Mouse (Mus musculus): ENCODE data around the gene AC131692.1. TPM values are rescaled to one million over a fixed set of nuclear protein-coding genes. Genes with fewer than 3 reads are reported as not detected.

AC131692.1 gene
- polyA plus RNA-seq, 1 experiment from 2014 or later = not detected

DNA sequence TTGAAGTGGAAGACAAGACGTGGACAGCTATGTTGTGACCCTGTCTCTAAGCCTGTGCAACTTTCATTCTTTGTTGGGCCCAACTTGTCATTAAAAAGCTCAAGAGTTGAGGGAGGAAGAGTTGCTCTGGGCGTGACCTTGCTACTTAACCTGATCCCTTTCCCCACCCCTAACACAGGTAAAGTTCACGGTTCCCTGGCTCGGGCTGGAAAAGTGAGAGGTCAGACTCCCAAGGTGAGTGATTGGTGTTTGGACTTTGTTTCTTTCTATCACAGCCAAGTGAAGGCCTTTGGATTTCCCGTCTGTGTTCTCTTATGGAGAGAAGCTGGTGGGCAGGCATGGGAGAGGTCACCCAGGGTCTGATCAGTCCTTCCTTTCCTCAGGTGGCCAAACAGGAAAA is 35.3 kb upstream of the AC131692.1 start:
- TF ChIP-seq CTCF (IDR thresholded peaks at IDR 0.05; ENCODE audit: low read depth) = no peak
- no peak for ATAC-seq (replicated peaks; ENCODE audit: low FRiP score, low read depth)

DNA sequence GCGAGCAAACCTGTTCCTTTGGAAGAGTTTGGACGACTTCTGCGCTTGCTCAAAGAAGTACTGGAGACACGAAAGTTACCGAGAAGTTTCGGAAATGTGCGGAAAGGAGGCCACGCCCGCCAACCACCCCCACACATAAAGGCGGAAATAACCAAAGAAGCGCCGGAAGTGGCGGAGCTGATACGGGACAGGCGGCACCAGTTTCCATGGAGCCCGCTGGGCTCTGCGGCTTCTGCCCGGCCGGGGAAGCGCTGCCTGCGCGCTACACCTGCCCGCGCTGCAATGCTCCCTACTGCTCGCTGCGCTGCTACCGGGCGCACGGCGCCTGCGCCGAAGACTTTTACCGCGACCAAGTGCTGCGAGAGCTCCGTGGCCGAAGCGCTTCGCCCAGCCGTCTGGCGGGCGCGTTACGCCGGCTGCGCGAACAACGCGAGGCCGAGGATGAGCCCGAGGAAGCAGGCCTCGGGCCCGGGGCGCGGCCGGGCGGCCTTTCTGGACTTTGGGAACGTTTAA is 33.1 kb upstream of the AC131692.1 start, which contains the start of gene Znhit2:
Gene Znhit2 (plus strand): TSS at position 172 of the 513 bp plus-strand sequence.
- WGBS = under 1% methylated on average over 57 of the region's 58 CpGs
- Histone ChIP-seq H3K27ac (peak within 1 kb of the TSS; percentile 98), H3K9ac (ENCODE audit: low read depth, low read length) (peak within 1 kb of the TSS; percentile 86), H3K4me1 (replicated peaks; ENCODE audit: insufficient read depth, low read length) (peaks cover 17% of the 10 kb centered on the region), H3K9me3 (replicated peaks; ENCODE audit: low read length) (no peaks in the 10 kb centered on the region), H3K27me3 (ENCODE audit: insufficient read depth, low read length) (no peaks in the 10 kb centered on the region), H3K36me3 (ENCODE audit: insufficient read depth, low read length) (no peaks in the 10 kb centered on the region; the same call in 1 of the 2 replicates), H3K4me3 (replicated peaks; ENCODE audit: low read depth, low read length) (peak within 1 kb of the TSS; percentile 94), H3K4me2 (ENCODE audit: low read length) (peak within 1 kb of the TSS; percentile 100)
- no peak for TF ChIP-seq CTCF (IDR thresholded peaks at IDR 0.05; ENCODE audit: low read depth)
- ATAC-seq (replicated peaks; ENCODE audit: low FRiP score, low read depth) (peak; percentile 58), DNase-seq (ENCODE audit: low spot score) (peak; percentile 98)

More for the DNA sequence above, 35.3 kb upstream of the AC131692.1 start:
- Histone ChIP-seq H3K9ac (ENCODE audit: low read depth, low read length) (peak overlapping the region; percentile 92; the same call in 1 of the 2 replicates), H3K4me3 (replicated peaks; ENCODE audit: low read depth, low read length) (peak overlapping the region; percentile 92), H3K4me1 (replicated peaks; ENCODE audit: insufficient read depth, low read length) (peaks cover 17% of the 10 kb centered on the region), H3K36me3 (ENCODE audit: insufficient read depth, low read length) (peaks cover 13% of the 10 kb centered on the region), H3K9me3 (replicated peaks; ENCODE audit: low read length) (no peaks in the 10 kb centered on the region), H3K27ac (peak overlapping the region; percentile 55), H3K27me3 (ENCODE audit: insufficient read depth, low read length) (no peaks in the 10 kb centered on the region), H3K4me2 (ENCODE audit: low read length) (peak overlapping the region; percentile 81)
- WGBS = 79% methylated on average over 5 of the region's 5 CpGs
- no peak for DNase-seq (ENCODE audit: low spot score)

- no peaks in the 10 kb centered on the region for H3K9me3 ChIP-seq (replicated peaks; ENCODE audit: low read length)
- peak; percentile 58 for DNase-seq (ENCODE audit: low spot score)
- peak overlapping the region; percentile 100 for H3K4me2 ChIP-seq (ENCODE audit: low read length)
- no peaks in the 10 kb centered on the region for H3K27me3 ChIP-seq (ENCODE audit: insufficient read depth, low read length)
- no peaks in the 10 kb centered on the region; the same call in 1 of the 2 replicates for H3K36me3 ChIP-seq (ENCODE audit: insufficient read depth, low read length)
- peak overlapping the region; percentile 98 for H3K27ac ChIP-seq
- H3K4me3 ChIP-seq (replicated peaks; ENCODE audit: low read depth, low read length) = peak overlapping the region; percentile 94
- H3K4me1 ChIP-seq (replicated peaks; ENCODE audit: insufficient read depth, low read length) = peaks cover 18% of the 10 kb centered on the region
- peak; percentile 18; the same call in 1 of the 2 replicates for ATAC-seq (replicated peaks; ENCODE audit: low FRiP score, low read depth)
- peak overlapping the region; percentile 86 for H3K9ac ChIP-seq (ENCODE audit: low read depth, low read length)
- WGBS = under 1% methylated on average over 44 of the region's 44 CpGs
- no peak for TF ChIP-seq CTCF (IDR thresholded peaks at IDR 0.05; ENCODE audit: low read depth)
These were observed 32.4 kb upstream of the AC131692.1 start for GRCm38 (mm10) chr19:6061641-6062302.

- no peak for TF ChIP-seq CTCF (IDR thresholded peaks at IDR 0.05; ENCODE audit: low read depth)
- DNase-seq (ENCODE audit: low spot score) (no peak), ATAC-seq (replicated peaks; ENCODE audit: low FRiP score, low read depth) (no peak)
- H3K4me1 ChIP-seq (replicated peaks; ENCODE audit: insufficient read depth, low read length) = peaks cover 20% of the 10 kb centered on the region
- H3K27me3 ChIP-seq (ENCODE audit: insufficient read depth, low read length) = no peaks in the 10 kb centered on the region
- H3K4me3 ChIP-seq (replicated peaks; ENCODE audit: low read depth, low read length) = peak overlapping the region; percentile 94
- no peaks in the 10 kb centered on the region for H3K9me3 ChIP-seq (replicated peaks; ENCODE audit: low read length)
- H3K27ac ChIP-seq = peak overlapping the region; percentile 98
- peak overlapping the region; percentile 86 for H3K9ac ChIP-seq (ENCODE audit: low read depth, low read length)
- H3K4me2 ChIP-seq (ENCODE audit: low read length) = peak overlapping the region; percentile 100
- no peaks in the 10 kb centered on the region; the same call in 1 of the 2 replicates for H3K36me3 ChIP-seq (ENCODE audit: insufficient read depth, low read length)
- 45% methylated on average over 5 of the region's 5 CpGs for WGBS
These were observed 31.8 kb upstream of the AC131692.1 start for GRCm38 (mm10) chr19:6062418-6062817.

DNA sequence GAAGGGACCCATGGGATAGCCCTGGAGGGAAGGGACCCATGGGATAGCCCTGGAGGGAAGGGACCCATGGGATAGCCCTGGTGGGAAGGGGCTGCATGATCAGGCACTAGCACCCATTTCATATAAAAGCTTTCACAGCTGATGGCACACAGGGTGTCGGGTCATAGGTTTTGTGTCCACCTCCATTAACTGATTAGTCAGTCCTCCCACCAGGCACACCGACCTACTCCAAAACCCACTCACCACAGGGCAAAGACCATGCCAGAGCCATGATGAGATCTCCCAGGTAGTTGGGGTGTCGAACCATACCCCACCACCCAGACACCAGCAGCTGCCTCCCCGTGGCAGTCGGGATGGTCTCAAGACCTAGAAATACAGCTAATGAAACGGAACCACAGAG is 31.1 kb upstream of the AC131692.1 start:
- Histone ChIP-seq H3K9ac (ENCODE audit: low read depth, low read length) (peak overlapping the region; percentile 86; the same call in 1 of the 2 replicates), H3K4me1 (replicated peaks; ENCODE audit: insufficient read depth, low read length) (peaks cover 22% of the 10 kb centered on the region), H3K4me2 (ENCODE audit: low read length) (no peak overlapping the region), H3K36me3 (ENCODE audit: insufficient read depth, low read length) (no peaks in the 10 kb centered on the region; the same call in 1 of the 2 replicates), H3K27me3 (ENCODE audit: insufficient read depth, low read length) (no peaks in the 10 kb centered on the region), H3K9me3 (replicated peaks; ENCODE audit: low read length) (no peaks in the 10 kb centered on the region), H3K4me3 (replicated peaks; ENCODE audit: low read depth, low read length) (no peak overlapping the region), H3K27ac (no peak overlapping the region)
- 89% methylated on average over 6 of the region's 6 CpGs for WGBS
- DNase-seq (ENCODE audit: low spot score) = no peak
- ATAC-seq (replicated peaks; ENCODE audit: low FRiP score, low read depth) = no peak
- TF ChIP-seq CTCF (IDR thresholded peaks at IDR 0.05; ENCODE audit: low read depth) = no peak

DNA sequence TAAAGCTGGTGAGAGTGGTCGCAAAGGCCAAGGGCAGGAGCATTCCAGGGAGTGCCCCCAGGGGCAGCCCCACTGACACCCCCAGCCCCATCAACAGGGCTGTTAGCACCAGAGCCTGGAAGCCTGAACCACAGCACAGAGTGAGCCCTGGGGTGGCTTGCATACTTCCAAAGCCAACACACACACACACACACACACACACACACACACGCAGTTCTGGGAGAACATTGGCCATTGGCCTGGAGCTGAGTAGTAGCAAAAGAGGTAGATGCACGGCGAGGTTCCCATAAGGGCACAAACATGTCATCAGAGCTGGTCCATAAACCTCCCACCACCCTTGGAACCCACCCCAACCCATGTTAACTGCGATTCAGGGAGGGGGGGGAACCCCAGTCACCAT is 27.6 kb upstream of the AC131692.1 start:
- WGBS = 27% methylated on average over 5 of the region's 5 CpGs
- Histone ChIP-seq H3K4me2 (ENCODE audit: low read length) (peak overlapping the region; percentile 86), H3K4me1 (replicated peaks; ENCODE audit: insufficient read depth, low read length) (peaks cover 23% of the 10 kb centered on the region), H3K4me3 (replicated peaks; ENCODE audit: low read depth, low read length) (peak overlapping the region; percentile 37; the same call in 1 of the 2 replicates), H3K36me3 (ENCODE audit: insufficient read depth, low read length) (peaks cover 20% of the 10 kb centered on the region; the same call in 1 of the 2 replicates), H3K27me3 (ENCODE audit: insufficient read depth, low read length) (no peaks in the 10 kb centered on the region), H3K27ac (peak overlapping the region; percentile 70; the same call in 1 of the 2 replicates), H3K9ac (ENCODE audit: low read depth, low read length) (peak overlapping the region; percentile 41; the same call in 1 of the 2 replicates), H3K9me3 (replicated peaks; ENCODE audit: low read length) (no peaks in the 10 kb centered on the region)
- ATAC-seq (replicated peaks; ENCODE audit: low FRiP score, low read depth) (no peak), DNase-seq (ENCODE audit: low spot score) (no peak)
- no peak for TF ChIP-seq CTCF (IDR thresholded peaks at IDR 0.05; ENCODE audit: low read depth)
